Mouse (Mus musculus): ENCODE measurements around the gene Prelid3b. TPM values are rescaled to one million over a fixed set of nuclear protein-coding genes. Genes with fewer than 3 reads are reported as not detected.

Gene Prelid3b
- polyA plus RNA-seq (2014; fragmentation: Nextera tagmentation; extraction: Ambion mirVana) = 129 and 130 TPM in 2 replicates

- H3K27ac ChIP-seq (ENCODE audit: low read depth, low read length) = peak within 1 kb of the TSS; percentile 35; the same call in 1 of the 2 replicates
- WGBS = 1% methylated on average over 53 of the region's 53 CpGs
- H3K4me1 ChIP-seq (ENCODE audit: control insufficient read depth, insufficient read depth, low read length) = peaks cover 7% of the 10 kb centered on the region; the same call in 1 of the 2 replicates
- H3K4me3 ChIP-seq (ENCODE audit: low read depth, low read length) = peak within 1 kb of the TSS; percentile 79
- ATAC-seq (ENCODE audit: low FRiP score) (peak; percentile 98), DNase-seq (ENCODE audit: low spot score, missing footprints) (peak; percentile 100)
- no peaks in the 10 kb centered on the region for H3K27me3 ChIP-seq (ENCODE audit: control insufficient read depth, insufficient read depth, low read length)
- peak within 1 kb of the TSS; percentile 84 for H3K9ac ChIP-seq (ENCODE audit: low read length)
- no peaks in the 10 kb centered on the region for H3K9me3 ChIP-seq (ENCODE audit: control insufficient read depth, low read length)
- no peaks in the 10 kb centered on the region for H3K36me3 ChIP-seq (ENCODE audit: control insufficient read depth, insufficient read depth, low read length)
- peak within 1 kb of the TSS; percentile 77 for H3K4me2 ChIP-seq
Observed at GRCm38 (mm10) chr2:174472818-174473549, at the start of gene Prelid3b. Prelid3b (minus strand) TSS chr2:174473081.

DNA sequence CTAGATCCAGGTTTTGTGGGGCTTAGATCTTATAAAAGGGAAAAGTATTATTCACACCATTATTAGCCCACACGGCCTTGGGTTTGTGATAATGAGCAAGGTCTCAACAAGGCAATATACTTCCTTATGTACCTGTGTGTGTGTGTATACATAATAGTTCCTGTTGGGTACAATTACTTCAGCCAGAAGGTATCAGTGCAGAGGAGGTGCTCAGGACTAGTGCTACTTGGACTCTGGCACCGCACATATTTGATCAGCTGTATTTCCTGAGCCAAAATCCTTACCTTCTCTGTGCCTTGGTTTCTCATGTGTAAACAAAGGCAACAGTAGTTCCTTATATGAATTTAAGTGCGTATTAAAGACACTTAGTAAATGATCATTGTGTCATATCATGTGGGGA lies 49.3 kb upstream of the Prelid3b start:
- 87% methylated on average over 3 of the region's 3 CpGs for WGBS

GRCm38 (mm10) chr2:174517141-174518079 lies 44.5 kb upstream of the Prelid3b start:
- no peak overlapping the region for H3K9ac ChIP-seq (ENCODE audit: low read length)

More for the DNA sequence above, 49.3 kb upstream of the Prelid3b start:
- DNase-seq (ENCODE audit: low spot score, missing footprints) (no peak), ATAC-seq (ENCODE audit: low FRiP score) (no peak)
- H3K4me3 ChIP-seq (ENCODE audit: low read depth, low read length) = no peak overlapping the region
- H3K27me3 ChIP-seq (ENCODE audit: control insufficient read depth, insufficient read depth, low read length) = no peaks in the 10 kb centered on the region
- H3K27ac ChIP-seq (ENCODE audit: low read depth, low read length) = no peak overlapping the region
- no peaks in the 10 kb centered on the region for H3K4me1 ChIP-seq (ENCODE audit: control insufficient read depth, insufficient read depth, low read length)
- H3K4me2 ChIP-seq = no peak overlapping the region
- H3K36me3 ChIP-seq (ENCODE audit: control insufficient read depth, insufficient read depth, low read length) = no peaks in the 10 kb centered on the region
- H3K9me3 ChIP-seq (ENCODE audit: control insufficient read depth, low read length) = no peaks in the 10 kb centered on the region
- H3K9ac ChIP-seq (ENCODE audit: low read length) = no peak overlapping the region

GRCm38 (mm10) chr2:174514887-174515286 lies 42.0 kb upstream of the Prelid3b start:
- Histone ChIP-seq H3K4me3 (ENCODE audit: low read depth, low read length) (no peak overlapping the region), H3K4me1 (ENCODE audit: control insufficient read depth, insufficient read depth, low read length) (no peaks in the 10 kb centered on the region), H3K9me3 (ENCODE audit: control insufficient read depth, low read length) (no peaks in the 10 kb centered on the region), H3K4me2 (no peak overlapping the region), H3K27me3 (ENCODE audit: control insufficient read depth, insufficient read depth, low read length) (no peaks in the 10 kb centered on the region), H3K27ac (ENCODE audit: low read depth, low read length) (no peak overlapping the region), H3K9ac (ENCODE audit: low read length) (no peak overlapping the region), H3K36me3 (ENCODE audit: control insufficient read depth, insufficient read depth, low read length) (no peaks in the 10 kb centered on the region)
- 90% methylated on average over 4 of the region's 4 CpGs for WGBS
- no peak for DNase-seq (ENCODE audit: low spot score, missing footprints)
- ATAC-seq (ENCODE audit: low FRiP score) = no peak

More at GRCm38 (mm10) chr2:174517141-174518079, 44.5 kb upstream of the Prelid3b start:
- no peak overlapping the region for H3K27ac ChIP-seq (ENCODE audit: low read depth, low read length)
- H3K4me1 ChIP-seq (ENCODE audit: control insufficient read depth, insufficient read depth, low read length) = no peaks in the 10 kb centered on the region
- H3K9me3 ChIP-seq (ENCODE audit: control insufficient read depth, low read length) = no peaks in the 10 kb centered on the region
- no peak overlapping the region for H3K4me2 ChIP-seq
- ATAC-seq (ENCODE audit: low FRiP score) (no peak), DNase-seq (ENCODE audit: low spot score, missing footprints) (no peak)
- no peak overlapping the region for H3K4me3 ChIP-seq (ENCODE audit: low read depth, low read length)
- H3K36me3 ChIP-seq (ENCODE audit: control insufficient read depth, insufficient read depth, low read length) = no peaks in the 10 kb centered on the region
- H3K27me3 ChIP-seq (ENCODE audit: control insufficient read depth, insufficient read depth, low read length) = no peaks in the 10 kb centered on the region
- WGBS = 76% methylated on average over 8 of the region's 8 CpGs

DNA sequence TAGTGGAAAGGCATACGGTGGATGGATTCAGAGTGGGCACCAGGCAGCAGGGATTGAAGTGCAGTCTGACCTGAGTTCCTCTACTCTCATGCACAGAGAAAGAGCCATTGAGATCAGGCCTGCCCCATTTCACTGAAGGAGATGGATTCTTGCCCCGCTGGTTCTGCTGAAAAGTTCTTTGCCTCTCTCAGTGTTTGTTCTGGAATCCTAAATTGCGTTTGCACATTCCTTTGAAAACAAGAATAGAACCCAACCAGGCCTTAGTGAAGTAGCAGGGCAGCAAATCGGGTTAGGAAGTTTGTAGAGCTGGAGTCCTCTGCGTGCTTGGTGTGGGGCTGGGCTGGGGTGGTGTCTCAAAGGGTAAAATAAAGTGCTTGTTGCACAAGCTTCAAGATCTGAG lies 40.9 kb upstream of the Prelid3b start:
- 70% methylated on average over 5 of the region's 5 CpGs for WGBS
- H3K9me3 ChIP-seq (ENCODE audit: control insufficient read depth, low read length) = no peaks in the 10 kb centered on the region
- H3K27ac ChIP-seq (ENCODE audit: low read depth, low read length) = no peak overlapping the region
- no peak overlapping the region for H3K9ac ChIP-seq (ENCODE audit: low read length)
- ATAC-seq (ENCODE audit: low FRiP score) (no peak), DNase-seq (ENCODE audit: low spot score, missing footprints) (no peak)
- H3K4me2 ChIP-seq = no peak overlapping the region
- no peaks in the 10 kb centered on the region for H3K27me3 ChIP-seq (ENCODE audit: control insufficient read depth, insufficient read depth, low read length)
- no peaks in the 10 kb centered on the region for H3K4me1 ChIP-seq (ENCODE audit: control insufficient read depth, insufficient read depth, low read length)
- H3K36me3 ChIP-seq (ENCODE audit: control insufficient read depth, insufficient read depth, low read length) = no peaks in the 10 kb centered on the region
- no peak overlapping the region for H3K4me3 ChIP-seq (ENCODE audit: low read depth, low read length)

GRCm38 (mm10) chr2:174509825-174510224 lies 36.9 kb upstream of the Prelid3b start:
- H3K9me3 ChIP-seq (ENCODE audit: control insufficient read depth, low read length) = no peaks in the 10 kb centered on the region
- no peak overlapping the region for H3K4me2 ChIP-seq
- no peaks in the 10 kb centered on the region for H3K36me3 ChIP-seq (ENCODE audit: control insufficient read depth, insufficient read depth, low read length)
- H3K9ac ChIP-seq (ENCODE audit: low read length) = no peak overlapping the region
- H3K27me3 ChIP-seq (ENCODE audit: control insufficient read depth, insufficient read depth, low read length) = no peaks in the 10 kb centered on the region
- H3K4me1 ChIP-seq (ENCODE audit: control insufficient read depth, insufficient read depth, low read length) = no peaks in the 10 kb centered on the region
- WGBS = 93% methylated on average over 8 of the region's 8 CpGs
- H3K4me3 ChIP-seq (ENCODE audit: low read depth, low read length) = no peak overlapping the region
- H3K27ac ChIP-seq (ENCODE audit: low read depth, low read length) = no peak overlapping the region
- DNase-seq (ENCODE audit: low spot score, missing footprints) (no peak), ATAC-seq (ENCODE audit: low FRiP score) (no peak)

DNA sequence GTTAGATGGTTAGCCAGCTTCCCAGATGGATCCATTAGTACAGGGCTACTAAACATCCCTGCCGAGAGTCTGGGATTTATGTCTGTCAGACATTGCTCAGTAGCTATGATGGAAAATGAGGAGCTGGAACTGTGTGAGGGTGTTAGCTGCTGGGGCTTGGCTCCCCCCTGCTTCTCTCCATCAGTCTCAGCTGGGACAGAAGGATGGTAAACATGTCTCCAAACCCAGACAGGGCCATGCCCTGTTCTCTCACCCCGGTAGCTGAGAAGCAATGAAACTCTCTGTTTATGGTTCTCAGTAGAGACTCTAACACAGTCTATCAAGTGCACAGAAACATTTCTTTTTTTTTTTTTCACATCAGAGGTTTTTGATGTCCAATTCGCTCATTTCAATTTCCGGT lies 35.1 kb upstream of the Prelid3b start:
- Histone ChIP-seq H3K36me3 (ENCODE audit: control insufficient read depth, insufficient read depth, low read length) (no peaks in the 10 kb centered on the region), H3K9ac (ENCODE audit: low read length) (no peak overlapping the region), H3K4me2 (no peak overlapping the region), H3K27me3 (ENCODE audit: control insufficient read depth, insufficient read depth, low read length) (no peaks in the 10 kb centered on the region), H3K27ac (ENCODE audit: low read depth, low read length) (no peak overlapping the region), H3K4me3 (ENCODE audit: low read depth, low read length) (no peak overlapping the region), H3K4me1 (ENCODE audit: control insufficient read depth, insufficient read depth, low read length) (no peaks in the 10 kb centered on the region), H3K9me3 (ENCODE audit: control insufficient read depth, low read length) (no peaks in the 10 kb centered on the region)
- ATAC-seq (ENCODE audit: low FRiP score) (no peak), DNase-seq (ENCODE audit: low spot score, missing footprints) (no peak)
- WGBS = 92% methylated on average over 4 of the region's 4 CpGs

DNA sequence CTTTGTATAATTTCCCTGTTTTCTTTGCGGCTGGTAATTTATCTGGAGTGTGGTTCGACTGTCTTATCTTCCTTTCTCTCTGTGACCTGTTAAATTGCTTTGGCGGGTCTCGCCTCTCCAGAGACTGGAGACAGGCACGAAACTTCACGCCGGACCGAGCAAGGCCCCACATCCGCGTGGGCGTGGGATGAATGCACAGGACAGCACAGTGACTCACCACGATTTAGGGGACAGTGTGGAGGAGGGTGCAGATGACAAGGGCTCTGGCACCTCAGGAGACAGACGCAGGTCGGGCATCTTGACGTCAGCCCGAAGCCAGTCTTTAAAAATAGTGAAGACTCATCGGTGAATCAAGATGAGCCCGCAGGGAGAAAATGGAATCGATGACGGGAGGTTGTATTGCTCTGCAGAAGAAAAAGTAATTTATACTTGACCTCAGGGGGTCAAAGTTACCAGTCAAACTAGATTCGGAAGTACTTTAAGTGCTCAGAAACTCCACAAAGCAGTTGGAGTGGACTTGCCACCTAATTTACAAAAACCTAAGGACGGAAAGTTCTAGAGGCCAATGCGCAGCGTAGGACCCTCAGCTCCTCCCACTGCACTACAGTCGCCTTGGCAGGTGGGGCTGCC lies 30.1 kb upstream of the Prelid3b start:
- Histone ChIP-seq H3K4me1 (ENCODE audit: control insufficient read depth, insufficient read depth, low read length) (no peaks in the 10 kb centered on the region), H3K4me3 (ENCODE audit: low read depth, low read length) (no peak overlapping the region), H3K9ac (ENCODE audit: low read length) (no peak overlapping the region), H3K27ac (ENCODE audit: low read depth, low read length) (no peak overlapping the region), H3K27me3 (ENCODE audit: control insufficient read depth, insufficient read depth, low read length) (no peaks in the 10 kb centered on the region), H3K9me3 (ENCODE audit: control insufficient read depth, low read length) (no peaks in the 10 kb centered on the region), H3K36me3 (ENCODE audit: control insufficient read depth, insufficient read depth, low read length) (no peaks in the 10 kb centered on the region), H3K4me2 (no peak overlapping the region)
- 89% methylated on average over 25 of the region's 25 CpGs for WGBS
- no peak for ATAC-seq (ENCODE audit: low FRiP score)
- no peak for DNase-seq (ENCODE audit: low spot score, missing footprints)
